Mouse (Mus musculus): ENCODE measurements around the gene Fuom.

- no peak for TF ChIP-seq CTCF (IDR thresholded peaks at IDR 0.05; ENCODE audit: insufficient read depth, low read depth, low read length)
- no peak for TF ChIP-seq POLR2A (IDR thresholded peaks at IDR 0.05; ENCODE audit: insufficient read depth, low read depth, low read length)
These were observed 40.5 kb downstream of the Fuom start for GRCm38 (mm10) chr7:140061832-140062130.

Measured in olfactory bulb, adult 2 months (tissue).